Mouse (Mus musculus) heart, embryonic 16.5 days (tissue): Measurements from ENCODE around the gene 1700056E22Rik. TPM values are rescaled to one million over a fixed set of nuclear protein-coding genes. Genes with fewer than 3 reads are reported as not detected.
A peak's percentile ranks its signal among the peaks of the same experiment; 100 is the strongest.

Experiments
- ATAC-seq: fragments of 200-750 bp; cut with Nextera tagmentation; replicated peaks from 2 replicates; pipeline ENCODE4 v1.8.0; 2017; ENCODE audit warnings: moderate number of reproducible peaks; ENCODE audit not compliant: insufficient read depth, low FRiP score; ENCODE audit errors: extremely low read depth
- H3K27ac ChIP-seq: fragments of 300-500 bp; sonication (generic); 2 replicates; pipeline ENCODE4 v1.5.1; 2014; ENCODE audit warnings: mild to moderate bottlenecking, low read length, control low read depth, moderate library complexity
- H3K27me3 ChIP-seq: fragments of 300-500 bp; sonication (generic); 2 replicates; pipeline ENCODE4 v1.6.1; 2014; ENCODE audit warnings: low read length, mixed read lengths; ENCODE audit not compliant: control insufficient read depth, insufficient read depth
- H3K36me3 ChIP-seq: fragments of 300-500 bp; sonication (generic); 2 replicates; pipeline ENCODE4 v1.6.1; 2014; ENCODE audit not compliant: control insufficient read depth, insufficient read depth
- H3K4me1 ChIP-seq: fragments of 300-500 bp; sonication (generic); 2 replicates; pipeline ENCODE4 v1.6.1; 2014; ENCODE audit warnings: low read length, mixed read lengths; ENCODE audit not compliant: control insufficient read depth, insufficient read depth
- H3K4me2 ChIP-seq: fragments of 300-500 bp; sonication (generic); 2 replicates; pipeline ENCODE4 v1.6.1; 2014; ENCODE audit warnings: low read depth, mild to moderate bottlenecking, control low read depth, low read length
- H3K4me3 ChIP-seq: fragments of 300-500 bp; sonication (generic); 2 replicates; pipeline ENCODE4 v1.5.1; 2014; ENCODE audit warnings: mild to moderate bottlenecking, control low read depth, low read length
- H3K9ac ChIP-seq: fragments of 300-500 bp; sonication (generic); 2 replicates; pipeline ENCODE4 v1.6.1; 2014; ENCODE audit warnings: low read length, control low read depth
- H3K9me3 ChIP-seq: fragments of 300-500 bp; sonication (generic); replicated peaks from 2 replicates; pipeline ENCODE4 v1.6.1; 2016; ENCODE audit warnings: low read length; ENCODE audit not compliant: control insufficient read depth
- WGBS: fragments of 180-500 bp; shearing (Covaris S2); extraction: QIAGEN DNeasy Blood & Tissue Kit; methylation state at CpG from one replicate; pipeline ENCODE4 v1.1.7; 2014; 5-methylcytosine and 5-hydroxymethylcytosine counted together
- polyA plus RNA-seq: library from polyadenylated mRNA; unstranded; fragments of >200 nt; fragmentation: Nextera tagmentation; extraction: Ambion mirVana; gene quantifications from 2 replicates; pipeline ENCODE4 v1.2.1, GENCODE M21; 2015

Gene 1700056E22Rik
- polyA plus RNA-seq, 1 experiment from 2014 or later, result 2.2 TPM

- H3K9ac ChIP-seq, result no peak overlapping the region
- H3K27ac ChIP-seq, result no peak overlapping the region
- no peaks in the 10 kb centered on the region for H3K27me3 ChIP-seq
- no peaks in the 10 kb centered on the region for H3K9me3 ChIP-seq
- no peak overlapping the region for H3K4me2 ChIP-seq
- WGBS, result 56% methylated on average over 6 of the region's 6 CpGs
- H3K4me1 ChIP-seq, result no peaks in the 10 kb centered on the region
- H3K4me3 ChIP-seq, result no peak overlapping the region
- ATAC-seq, result no peak
- no peaks in the 10 kb centered on the region for H3K36me3 ChIP-seq
Measured at GRCm38 (mm10) chr1:184019042-184019721, 14.9 kb downstream of the 1700056E22Rik start.

GRCm38 (mm10) chr1:184017606-184018005 is 16.5 kb downstream of the 1700056E22Rik start:
- Histone ChIP-seq H3K4me2 (no peak overlapping the region), H3K9me3 (no peaks in the 10 kb centered on the region), H3K4me1 (no peaks in the 10 kb centered on the region), H3K9ac (no peak overlapping the region), H3K27me3 (no peaks in the 10 kb centered on the region), H3K4me3 (no peak overlapping the region), H3K36me3 (no peaks in the 10 kb centered on the region), H3K27ac (no peak overlapping the region)
- ATAC-seq, result no peak
- 77% methylated on average over 2 of the region's 2 CpGs for whole genome bisulfite sequencing

- no peaks in the 10 kb centered on the region for H3K27me3 ChIP-seq
- H3K9ac ChIP-seq, result no peak overlapping the region
- no peak overlapping the region for H3K4me2 ChIP-seq
- H3K4me1 ChIP-seq, result no peaks in the 10 kb centered on the region
- peak overlapping the region; percentile 1; the same call in 1 of the 2 replicates for H3K27ac ChIP-seq
- ATAC-seq, result no peak
- no peaks in the 10 kb centered on the region for H3K9me3 ChIP-seq
- no peaks in the 10 kb centered on the region for H3K36me3 ChIP-seq
- H3K4me3 ChIP-seq, result no peak overlapping the region
- 60% methylated on average over 10 of the region's 10 CpGs for WGBS
Measured at GRCm38 (mm10) chr1:184015995-184016730, 17.9 kb downstream of the 1700056E22Rik start.

DNA sequence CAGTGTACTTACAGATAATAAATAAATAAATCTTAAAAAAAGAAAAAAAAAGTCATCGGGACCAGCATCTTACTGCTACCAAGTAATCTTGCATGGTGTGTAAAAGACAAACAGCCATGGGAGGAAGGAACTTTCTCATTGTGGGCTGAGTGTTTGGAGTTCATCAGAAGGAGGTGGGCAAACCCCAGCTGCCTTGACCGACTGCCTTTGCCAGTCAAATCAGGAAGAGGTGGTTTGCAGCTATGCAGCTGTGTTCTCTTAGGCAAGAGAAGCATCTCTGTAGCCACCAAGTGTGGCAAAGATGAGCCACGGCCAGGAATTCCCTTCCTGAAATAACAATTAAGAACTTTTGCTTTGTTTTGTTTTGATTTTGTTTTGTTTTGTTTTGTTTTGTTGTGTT is 20.0 kb downstream of the 1700056E22Rik start:
- Histone ChIP-seq H3K27me3 (no peaks in the 10 kb centered on the region), H3K9me3 (no peaks in the 10 kb centered on the region), H3K4me2 (no peak overlapping the region), H3K36me3 (no peaks in the 10 kb centered on the region), H3K27ac (no peak overlapping the region), H3K9ac (no peak overlapping the region), H3K4me1 (no peaks in the 10 kb centered on the region), H3K4me3 (no peak overlapping the region)
- no peak; the same call in 1 of the 2 replicates for ATAC-seq
- 76% methylated on average over 3 of the region's 3 CpGs for WGBS

DNA sequence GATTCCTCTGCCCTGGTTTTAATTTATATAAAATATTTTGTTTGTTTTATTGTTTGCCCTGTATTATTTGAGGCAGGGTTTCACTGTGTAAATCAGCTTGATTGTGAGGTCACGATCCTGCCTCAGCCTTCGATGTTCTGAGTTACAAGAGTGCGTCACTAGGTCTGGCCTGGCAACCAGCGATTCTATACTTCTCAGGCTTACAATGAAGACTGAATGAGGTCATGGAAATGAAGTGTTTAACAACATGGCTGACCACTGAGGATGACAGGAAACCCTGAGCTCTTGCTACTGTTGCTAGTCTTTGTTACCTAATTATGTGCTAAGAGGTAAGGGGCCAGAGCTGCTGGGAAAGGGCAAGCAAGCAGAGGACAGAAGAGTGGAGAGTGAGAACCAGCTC is 21.0 kb downstream of the 1700056E22Rik start, which contains the start of gene Dusp10:
Dusp10 (plus strand) TSS at position 197 of the 400 bp plus-strand sequence.
- Histone ChIP-seq H3K27ac (no peak within 1 kb of the TSS), H3K4me1 (no peaks in the 10 kb centered on the region), H3K36me3 (no peaks in the 10 kb centered on the region), H3K9ac (no peak within 1 kb of the TSS), H3K4me3 (no peak within 1 kb of the TSS), H3K27me3 (no peaks in the 10 kb centered on the region), H3K4me2 (no peak within 1 kb of the TSS), H3K9me3 (no peaks in the 10 kb centered on the region)
- no peak for ATAC-seq
- 90% methylated on average over 4 of the region's 4 CpGs for WGBS

- H3K9me3 ChIP-seq, result no peaks in the 10 kb centered on the region
- no peaks in the 10 kb centered on the region; the same call in 1 of the 2 replicates for H3K4me1 ChIP-seq
- no peaks in the 10 kb centered on the region for H3K36me3 ChIP-seq
- H3K27me3 ChIP-seq, result no peaks in the 10 kb centered on the region
- H3K4me2 ChIP-seq, result no peak overlapping the region
- 95% methylated on average over 6 of the region's 6 CpGs for WGBS
- no peak overlapping the region for H3K9ac ChIP-seq
- no peak overlapping the region for H3K27ac ChIP-seq
- no peak for ATAC-seq
- no peak overlapping the region for H3K4me3 ChIP-seq
Measured at GRCm38 (mm10) chr1:184011311-184011710, 22.8 kb downstream of the 1700056E22Rik start.

DNA sequence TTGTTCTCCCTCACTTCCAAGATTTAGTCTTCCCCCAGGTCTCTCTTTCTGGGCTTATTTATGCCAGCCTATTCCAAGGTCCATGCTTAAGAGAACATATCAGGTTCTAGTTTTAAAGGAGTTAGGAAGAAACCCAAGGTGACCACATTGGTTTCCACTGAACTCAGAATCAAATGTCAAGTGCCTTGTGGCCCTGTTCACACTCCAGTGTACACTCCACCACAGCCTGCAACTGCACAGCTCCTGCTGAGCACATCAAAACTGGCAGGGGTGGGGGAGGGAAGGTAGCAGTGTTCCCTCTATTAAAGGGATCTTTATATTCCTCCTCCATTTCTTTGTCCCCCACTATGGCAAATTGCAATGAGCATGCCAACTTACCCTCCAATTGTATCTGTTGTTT is 28.0 kb downstream of the 1700056E22Rik start:
- no peak overlapping the region for H3K4me2 ChIP-seq
- H3K36me3 ChIP-seq, result no peaks in the 10 kb centered on the region
- no peak overlapping the region for H3K9ac ChIP-seq
- no peak overlapping the region for H3K27ac ChIP-seq
- no peaks in the 10 kb centered on the region for H3K9me3 ChIP-seq
- H3K4me1 ChIP-seq, result no peaks in the 10 kb centered on the region; the same call in 1 of the 2 replicates
- H3K4me3 ChIP-seq, result no peak overlapping the region
- ATAC-seq, result peak; percentile 43
- H3K27me3 ChIP-seq, result no peaks in the 10 kb centered on the region

DNA sequence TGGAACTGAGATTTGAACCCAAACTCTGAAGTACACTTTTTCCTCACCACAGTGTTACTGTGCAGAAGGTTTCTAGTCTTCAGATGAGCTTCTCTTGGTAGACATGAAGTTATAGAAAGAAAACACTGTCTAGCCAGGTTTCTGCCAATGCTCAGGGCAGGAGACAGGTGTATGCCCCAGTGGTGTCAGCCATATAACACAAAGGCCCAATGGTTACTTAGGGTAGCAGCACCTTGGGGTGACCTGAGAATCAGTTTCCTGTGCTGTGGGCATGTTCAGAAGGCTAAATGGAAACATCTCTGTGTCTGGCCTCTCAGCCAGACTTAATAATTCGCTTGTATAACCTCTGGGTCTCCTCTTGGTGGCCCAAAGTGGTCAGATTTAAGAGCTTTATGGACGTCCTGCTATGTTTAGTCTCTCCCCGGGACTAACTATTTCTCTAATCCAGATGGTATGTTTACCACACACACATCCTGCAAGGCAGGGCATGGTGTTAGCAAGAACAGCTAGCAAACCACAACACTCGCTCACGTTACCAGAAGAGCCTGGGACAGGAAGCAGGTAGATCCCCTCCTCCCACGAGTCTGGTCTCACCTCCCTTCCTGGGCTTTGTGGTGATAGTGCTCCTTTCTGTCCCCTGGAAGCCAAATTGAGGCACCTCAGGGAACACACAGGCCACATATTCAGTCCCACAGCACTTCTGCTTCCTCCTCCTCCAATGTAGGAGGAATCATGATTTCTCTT is 28.6 kb downstream of the 1700056E22Rik start:
- H3K27ac ChIP-seq, result no peak overlapping the region
- H3K4me1 ChIP-seq, result no peaks in the 10 kb centered on the region; the same call in 1 of the 2 replicates
- 64% methylated on average over 6 of the region's 6 CpGs for WGBS
- no peak overlapping the region for H3K4me2 ChIP-seq
- no peak overlapping the region for H3K4me3 ChIP-seq
- ATAC-seq, result peak; percentile 76
- H3K27me3 ChIP-seq, result no peaks in the 10 kb centered on the region
- no peaks in the 10 kb centered on the region for H3K36me3 ChIP-seq
- H3K9ac ChIP-seq, result no peak overlapping the region
- H3K9me3 ChIP-seq, result no peaks in the 10 kb centered on the region

- Histone ChIP-seq H3K4me3 (no peak overlapping the region), H3K27me3 (no peaks in the 10 kb centered on the region), H3K27ac (no peak overlapping the region), H3K4me2 (no peak overlapping the region), H3K36me3 (no peaks in the 10 kb centered on the region), H3K9me3 (no peaks in the 10 kb centered on the region), H3K9ac (no peak overlapping the region), H3K4me1 (no peaks in the 10 kb centered on the region; the same call in 1 of the 2 replicates)
- WGBS, result 58% methylated on average over 2 of the region's 2 CpGs
- ATAC-seq, result no peak
Measured at GRCm38 (mm10) chr1:184004311-184004710, 29.8 kb downstream of the 1700056E22Rik start.
